Mouse (Mus musculus) lung, adult 2 months (tissue): ENCODE measurements around the gene Dock9. TPM values are rescaled to one million over a fixed set of nuclear protein-coding genes. Genes with fewer than 3 reads are reported as not detected.
A peak's percentile ranks its signal among the peaks of the same experiment; 100 is the strongest.

Experiments used
- DNase-seq: peaks from one replicate; pipeline ENCODE4 v3.0.0; 2022
- H3K4me1 ChIP-seq: fragments of 200-500 bp; 2 replicates; pipeline ENCODE4 v1.6.1; 2011; ENCODE audit warnings: low read length; ENCODE audit not compliant: control insufficient read depth, insufficient read depth
- H3K4me3 ChIP-seq: fragments of 200-500 bp; replicated peaks from 2 replicates; pipeline ENCODE3; 2011; ENCODE audit warnings: low read depth, mild to moderate bottlenecking, control low read depth, low read length; ENCODE audit errors: extremely low read depth
- CTCF ChIP-seq: fragments of 200-500 bp; IDR thresholded peaks from 2 replicates; pipeline ENCODE4 v1.5.1; 2011; ENCODE audit warnings: mild to moderate bottlenecking, low read length, control low read depth; ENCODE audit not compliant: insufficient read depth
- POLR2A ChIP-seq: fragments of 200-500 bp; IDR thresholded peaks from 2 replicates; pipeline ENCODE4 v1.6.1; 2011; ENCODE audit warnings: low read depth, mild to moderate bottlenecking, control low read depth, low read length, borderline replicate concordance; ENCODE audit errors: extremely low read depth
- WGBS: fragments of 180-500 bp; shearing (Covaris S2); methylation state at CpG from one replicate; pipeline ENCODE4 v1.1.7; 2018; 5-methylcytosine and 5-hydroxymethylcytosine counted together
- polyA plus RNA-seq: library from polyadenylated mRNA; depleted of rRNA; stranded (reverse); fragments of >200 nt; gene quantifications from 2 replicates; pipeline ENCODE4 v1.2.3, GENCODE M21; 2012

Gene Dock9
- polyA plus RNA-seq, 1 experiment, result 73.3 TPM

GRCm38 (mm10) chr14:121713830-121714197 lies 83.8 kb downstream of the Dock9 start:
- H3K4me1 ChIP-seq, result peaks cover 16% of the 10 kb centered on the region
- TF ChIP-seq POLR2A, result no peak
- no peak for TF ChIP-seq CTCF
- no peak overlapping the region for H3K4me3 ChIP-seq
- 68% methylated on average over 4 of the region's 4 CpGs for WGBS
- no peak for DNase-seq

DNA sequence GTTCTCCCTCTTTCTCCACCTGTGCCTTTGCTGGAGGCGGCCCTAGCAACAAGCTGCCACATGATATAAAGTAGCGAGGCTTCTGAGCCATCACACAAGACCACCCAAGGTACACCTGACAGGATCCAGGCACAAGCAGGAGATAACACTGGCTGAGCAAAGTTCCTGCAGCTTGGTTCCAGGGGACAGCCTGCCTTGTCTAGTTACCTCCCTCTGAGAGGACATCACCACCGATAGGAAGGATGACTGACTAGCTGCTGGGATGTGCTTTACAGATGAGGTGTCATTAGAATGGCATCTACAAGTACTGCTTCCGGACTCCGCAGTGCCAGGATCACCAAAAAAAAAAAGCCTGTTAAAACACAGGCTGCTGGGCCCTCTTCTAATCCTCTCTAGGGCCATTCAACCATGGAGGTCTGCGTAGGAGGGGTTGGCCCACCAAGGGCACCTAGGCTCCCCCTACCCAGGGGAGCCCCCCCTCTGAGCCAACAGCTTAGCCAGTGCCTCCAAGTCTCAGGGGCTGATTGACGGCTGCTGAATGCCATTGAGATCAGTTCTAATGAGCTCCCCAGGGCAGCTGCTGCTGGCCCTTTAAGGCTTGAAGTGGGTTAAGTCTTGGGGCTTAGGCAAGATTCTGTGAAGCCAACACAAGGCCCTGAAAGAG lies 84.3 kb downstream of the Dock9 start:
- no peak overlapping the region for H3K4me3 ChIP-seq
- no peak for DNase-seq
- no peak for TF ChIP-seq POLR2A
- no peak for TF ChIP-seq CTCF
- 54% methylated on average over 7 of the region's 7 CpGs for WGBS
- peaks cover 16% of the 10 kb centered on the region for H3K4me1 ChIP-seq

- TF ChIP-seq CTCF (no peak), POLR2A (no peak)
- H3K4me1 ChIP-seq, result peaks cover 23% of the 10 kb centered on the region
- H3K4me3 ChIP-seq, result no peak overlapping the region
- WGBS, result 47% methylated on average over 14 of the region's 14 CpGs
- no peak for DNase-seq
Observed at GRCm38 (mm10) chr14:121711089-121711826, 86.4 kb downstream of the Dock9 start.

DNA sequence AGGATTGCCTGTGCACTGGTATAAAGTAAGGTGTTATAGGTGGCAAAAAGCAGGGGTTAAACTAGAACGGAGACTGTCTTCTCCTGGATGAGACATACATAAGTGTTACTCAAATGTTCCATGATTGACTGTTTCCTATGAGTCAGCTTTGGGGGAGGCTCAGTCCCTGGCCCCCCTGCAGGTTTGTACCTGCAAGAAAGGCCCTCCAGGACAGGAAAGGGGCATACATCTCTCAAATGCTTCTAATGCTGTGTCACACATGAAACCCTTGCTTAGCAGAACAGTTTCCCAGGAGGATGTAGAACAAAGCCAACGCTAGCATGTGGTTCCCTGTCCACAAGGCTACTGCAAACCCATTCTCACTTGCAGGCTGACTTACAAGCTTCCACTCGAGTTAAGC lies 87.5 kb downstream of the Dock9 start:
- TF ChIP-seq CTCF (no peak), POLR2A (no peak)
- peaks cover 30% of the 10 kb centered on the region for H3K4me1 ChIP-seq
- H3K4me3 ChIP-seq, result no peak overlapping the region
- DNase-seq, result no peak
- 52% methylated on average over 3 of the region's 3 CpGs for WGBS

- 56% methylated on average over 2 of the region's 2 CpGs for WGBS
- no peak for DNase-seq
- TF ChIP-seq CTCF (no peak), POLR2A (no peak)
- peaks cover 37% of the 10 kb centered on the region for H3K4me1 ChIP-seq
- no peak overlapping the region for H3K4me3 ChIP-seq
Observed at GRCm38 (mm10) chr14:121708244-121708643, 89.4 kb downstream of the Dock9 start.

- TF ChIP-seq POLR2A, result no peak
- TF ChIP-seq CTCF, result no peak
- Histone ChIP-seq H3K4me3 (no peak overlapping the region), H3K4me1 (peaks cover 33% of the 10 kb centered on the region)
- WGBS, result 46% methylated on average over 3 of the region's 3 CpGs
- no peak for DNase-seq
Observed at GRCm38 (mm10) chr14:121706482-121706901, 91.1 kb downstream of the Dock9 start.

- peaks cover 27% of the 10 kb centered on the region for H3K4me1 ChIP-seq
- WGBS, result 53% methylated on average over 5 of the region's 5 CpGs
- no peak for TF ChIP-seq CTCF
- no peak for TF ChIP-seq POLR2A
- H3K4me3 ChIP-seq, result no peak overlapping the region
- no peak for DNase-seq
Observed at GRCm38 (mm10) chr14:121705644-121706043, 92.0 kb downstream of the Dock9 start.

GRCm38 (mm10) chr14:121702534-121702933 lies 95.1 kb downstream of the Dock9 start:
- no peak for DNase-seq
- Histone ChIP-seq H3K4me3 (no peak overlapping the region), H3K4me1 (peaks cover 30% of the 10 kb centered on the region)
- TF ChIP-seq POLR2A, result no peak
- no peak for TF ChIP-seq CTCF
- WGBS, result 31% methylated on average over 4 of the region's 4 CpGs

- DNase-seq, result no peak
- Histone ChIP-seq H3K4me3 (no peak overlapping the region), H3K4me1 (peaks cover 23% of the 10 kb centered on the region)
- 39% methylated on average over 1 of the region's 1 CpGs for WGBS
- TF ChIP-seq CTCF (no peak), POLR2A (no peak)
Observed at GRCm38 (mm10) chr14:121700013-121700412, 97.6 kb downstream of the Dock9 start.

DNA sequence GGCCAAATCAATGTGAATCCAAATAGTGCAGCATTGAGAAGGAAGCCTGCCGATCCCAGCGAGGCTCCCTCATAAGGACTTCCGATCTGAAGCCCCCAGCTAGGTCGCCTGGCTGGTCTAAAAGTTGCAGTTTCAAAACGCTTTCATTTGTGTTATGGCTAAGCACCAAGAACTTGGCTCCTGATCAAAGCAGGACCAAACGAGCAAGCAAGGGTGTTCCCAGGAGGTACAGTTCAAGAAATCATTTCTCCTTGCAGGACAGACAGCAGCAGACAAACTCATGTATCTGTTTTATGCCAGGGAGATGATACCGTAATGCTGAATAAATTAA lies 99.1 kb downstream of the Dock9 start:
- DNase-seq, result no peak
- WGBS, result 13% methylated on average over 7 of the region's 7 CpGs
- TF ChIP-seq POLR2A (no peak), CTCF (no peak)
- H3K4me3 ChIP-seq, result peak overlapping the region; percentile 18
- peaks cover 24% of the 10 kb centered on the region for H3K4me1 ChIP-seq
